Mouse (Mus musculus): ENCODE data around the gene Afmid. TPM values are rescaled to one million over a fixed set of nuclear protein-coding genes. Genes with fewer than 3 reads are reported as not detected.
"Not testable (repeated sequence)": the region's sequence is repeated elsewhere in the genome, so short reads cannot be mapped to it uniquely, and the experiment has no call there.

Afmid gene
- total RNA-seq, 4 experiments from 2014 or later, result 4.2 to 9.0 (median 7.1) TPM

DNA sequence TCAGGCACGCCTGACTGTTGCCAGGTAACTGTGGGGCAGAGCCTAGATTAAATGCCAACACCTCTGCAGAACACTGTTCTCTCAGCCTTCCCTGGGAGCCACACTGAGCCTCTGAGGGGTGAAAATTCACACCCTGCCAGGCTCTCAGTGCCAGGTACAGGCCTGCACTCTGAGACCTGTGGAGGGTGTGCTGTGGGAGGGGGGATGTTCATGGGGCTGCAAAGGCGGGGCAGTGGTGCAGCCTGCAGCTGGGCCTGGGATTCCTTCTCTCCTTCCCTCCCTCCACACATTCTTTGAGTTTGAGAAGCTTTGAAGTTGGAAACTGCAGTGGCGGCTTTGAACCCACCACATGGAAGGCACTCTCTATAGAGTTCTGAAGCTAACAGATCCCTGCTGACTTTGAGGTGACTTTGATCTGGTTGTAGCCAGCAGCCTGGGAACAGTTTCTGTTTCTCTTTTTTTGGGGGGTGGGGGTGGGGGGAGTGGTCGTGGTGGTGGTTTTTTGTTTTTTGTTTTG is 31.6 kb upstream of the Afmid start:
- DNase-seq (ENCODE audit: low spot score in 2 of 2), result no peak

- no peak for DNase-seq (ENCODE audit: low spot score in 2 of 2)
These were observed 28.8 kb upstream of the Afmid start for GRCm38 (mm10) chr11:117796954-117797353.

DNA sequence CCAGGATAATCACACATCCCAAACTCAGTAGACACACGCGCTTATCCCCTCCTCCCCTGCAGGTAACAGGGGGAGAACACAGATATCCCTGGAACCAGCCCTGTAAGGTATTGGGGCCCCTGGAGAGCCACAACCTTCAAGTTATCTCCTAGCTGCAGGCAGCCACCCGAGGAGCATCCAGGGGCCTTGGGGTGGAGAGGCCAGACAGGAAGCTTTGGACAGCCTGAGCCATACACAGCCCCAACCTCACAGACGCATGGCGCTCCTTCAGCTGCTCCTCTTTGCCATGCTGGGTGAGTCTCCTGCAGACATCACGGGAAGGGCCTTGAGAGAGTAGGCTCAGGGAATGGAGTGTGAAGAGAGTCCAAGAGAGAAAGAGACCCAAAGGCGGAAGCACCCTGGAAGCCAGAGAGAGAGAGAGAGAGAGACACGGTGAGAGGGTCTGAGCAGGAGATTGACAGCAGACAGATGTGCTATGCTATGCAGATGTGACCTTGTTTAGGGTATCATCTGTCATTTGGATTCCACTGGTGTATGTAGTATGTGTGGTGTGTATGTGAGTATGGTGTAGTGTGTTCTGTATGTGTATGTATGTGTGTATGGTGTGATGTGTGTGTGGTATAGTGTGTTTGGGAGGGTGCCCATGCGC is 28.1 kb upstream of the Afmid start, which contains the start of gene 6030468B19Rik:
Gene 6030468B19Rik (plus strand): TSS at position 150 of the 649 bp plus-strand sequence.
- DNase-seq (ENCODE audit: low spot score in 2 of 2), result no peak

GRCm38 (mm10) chr11:117798160-117798541 is 27.6 kb upstream of the Afmid start:
- DNase-seq (ENCODE audit: low spot score in 2 of 2), result no peak

- no peak for DNase-seq (ENCODE audit: low spot score in 2 of 2)
These were observed 26.6 kb upstream of the Afmid start for GRCm38 (mm10) chr11:117799174-117799573.

DNA sequence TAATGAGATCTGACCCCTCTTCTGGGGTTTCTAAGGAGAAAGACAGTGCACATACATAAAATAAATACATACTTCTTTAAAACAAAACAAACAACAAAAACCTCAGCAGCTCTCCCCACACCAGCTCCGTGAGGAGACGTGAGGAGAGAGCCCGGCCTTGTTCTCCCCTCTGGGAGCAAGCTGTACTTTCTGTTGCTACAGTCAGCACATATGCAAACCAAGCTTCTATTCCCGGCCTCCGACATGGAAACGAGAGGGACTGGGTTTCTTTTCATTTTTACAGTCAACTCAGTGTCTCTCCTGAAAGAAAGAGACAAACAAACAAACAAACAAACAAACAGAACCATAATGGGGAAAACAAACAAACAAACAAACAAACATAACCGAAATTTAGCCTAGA is 25.7 kb upstream of the Afmid start:
- DNase-seq (ENCODE audit: low spot score in 2 of 2), result no peak

- no peak for DNase-seq (ENCODE audit: low spot score in 2 of 2)
These were observed 24.1 kb upstream of the Afmid start for GRCm38 (mm10) chr11:117801650-117802049.

- no peak for DNase-seq (ENCODE audit: low spot score in 2 of 2)
These were observed 22.5 kb upstream of the Afmid start for GRCm38 (mm10) chr11:117803166-117803688.

DNA sequence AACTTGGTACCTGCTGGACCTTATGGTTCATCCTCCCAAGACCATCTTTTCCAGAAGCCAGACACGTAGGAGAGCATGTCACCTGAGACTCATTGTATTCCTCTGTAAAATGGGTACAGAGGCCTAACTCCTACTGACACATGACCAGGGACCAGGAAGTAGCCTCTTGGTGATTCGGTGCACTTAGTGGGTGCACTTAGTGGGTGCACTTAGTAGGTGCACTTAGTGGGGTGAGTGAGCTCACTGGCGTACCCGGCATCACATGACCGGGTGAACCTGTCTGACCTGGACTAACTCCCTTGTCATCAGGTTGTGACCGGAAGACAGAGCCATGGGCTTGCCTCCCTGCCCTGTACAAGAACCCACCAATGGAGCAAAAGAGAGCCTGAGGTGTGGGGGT is 18.9 kb upstream of the Afmid start:
- DNase-seq (ENCODE audit: low spot score in 2 of 2), result no peak

DNA sequence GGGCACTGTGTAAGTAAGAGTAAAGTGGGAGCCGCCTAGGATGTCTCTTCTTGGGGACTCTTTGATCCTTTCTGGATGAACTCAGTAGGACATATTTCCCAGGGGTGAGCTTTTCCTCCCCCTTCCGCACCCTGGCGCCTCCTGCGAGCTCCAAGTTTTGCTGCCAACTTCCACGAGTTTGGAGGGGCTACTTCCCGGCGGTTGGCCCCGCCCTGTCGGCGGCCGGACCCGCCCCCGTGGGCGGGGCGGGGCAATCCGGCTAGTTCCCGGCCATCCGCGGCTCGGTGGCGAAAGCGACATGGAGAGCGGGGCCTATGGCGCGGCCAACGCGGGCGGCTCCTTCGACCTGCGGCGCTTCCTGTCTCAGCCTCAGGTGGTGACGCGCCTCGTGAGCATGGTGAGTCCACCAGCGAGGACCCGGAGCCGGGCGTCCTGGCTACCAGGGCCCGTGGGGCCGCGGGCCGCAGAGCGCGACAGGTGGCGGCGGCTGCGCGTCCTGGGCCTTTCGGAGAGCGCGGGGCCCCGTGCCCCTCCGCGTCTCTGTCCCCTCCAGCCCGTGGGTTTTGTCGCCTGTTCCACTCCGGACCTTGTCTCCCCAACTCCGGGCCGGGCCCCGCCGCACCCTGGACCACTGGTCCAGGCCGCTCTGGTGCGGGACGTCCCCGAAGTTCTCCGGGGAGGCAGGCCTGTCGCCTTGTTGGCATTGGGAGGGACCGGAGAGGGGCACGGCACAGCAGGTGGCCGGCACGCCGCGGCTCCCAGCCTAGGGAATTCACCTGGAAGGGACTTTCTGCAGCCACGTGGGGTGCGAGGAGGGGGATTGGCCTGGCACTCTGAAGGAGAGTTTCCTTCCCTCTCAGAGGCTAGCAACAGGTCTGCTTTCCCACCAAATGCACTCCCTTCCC is 16.1 kb upstream of the Afmid start, which contains the start of the genes Gm20708 and Syngr2:
Gene Gm20708 (plus strand): TSS at position 262 of the 905 bp plus-strand sequence.
Gene Syngr2 (plus strand): TSS at position 262 of the 905 bp plus-strand sequence.
- DNase-seq (ENCODE audit: low spot score in 2 of 2), result no peak

DNA sequence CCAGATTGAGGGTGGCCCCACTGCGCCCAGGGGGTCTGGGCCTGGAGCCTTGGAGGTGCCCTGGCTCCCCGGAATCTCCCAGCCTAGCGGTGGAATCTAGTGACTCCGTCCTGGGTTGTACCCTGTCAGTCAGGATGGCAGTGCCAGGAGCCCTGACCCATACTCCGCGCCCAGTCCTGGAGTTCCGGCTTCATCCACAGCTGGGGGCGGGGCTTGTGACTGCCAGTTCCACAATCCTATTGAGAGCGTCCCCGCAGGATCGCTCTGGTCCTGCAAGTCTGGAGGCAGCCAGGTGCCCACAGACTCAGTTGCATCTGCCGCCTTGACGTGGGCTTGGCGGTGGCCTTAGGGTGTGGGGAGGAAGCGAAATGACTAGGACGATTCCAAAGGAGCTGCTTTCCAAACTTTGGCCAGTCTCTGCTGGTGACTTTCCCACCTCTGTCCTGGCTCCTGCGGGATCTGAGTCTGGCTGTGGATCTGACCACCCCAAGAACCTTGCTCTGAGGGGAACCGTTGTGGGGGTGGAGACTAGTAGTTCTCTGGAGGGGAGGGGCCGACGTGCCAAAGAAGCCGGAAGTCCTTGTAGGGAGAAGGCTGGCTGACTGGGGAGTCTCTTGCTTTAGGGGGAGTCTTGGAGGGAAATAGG is 15.2 kb upstream of the Afmid start:
- DNase-seq (ENCODE audit: low spot score in 2 of 2), result peak in 1 of 2 experiments; percentile 65

DNA sequence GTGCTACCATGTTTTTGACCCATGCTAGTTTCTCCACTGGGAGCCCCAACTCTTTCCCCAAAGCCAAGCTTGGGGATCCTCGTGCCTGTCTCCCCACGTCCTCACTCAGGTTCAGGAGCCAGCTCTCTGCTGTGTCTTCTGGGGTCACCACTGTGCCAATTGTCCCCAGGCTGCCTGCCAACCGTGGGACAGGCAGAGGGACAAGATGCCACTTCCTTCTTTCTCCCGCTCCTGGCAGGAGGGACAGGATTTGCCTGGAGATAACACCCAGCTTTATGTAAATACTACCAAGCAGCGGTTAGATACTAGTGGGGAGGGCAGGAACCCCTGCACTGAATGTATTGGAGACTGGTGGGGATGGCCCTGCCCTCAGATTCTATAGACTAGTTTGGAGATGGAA is 11.9 kb upstream of the Afmid start:
- no peak for DNase-seq (ENCODE audit: low spot score in 2 of 2)

- no peak for DNase-seq (ENCODE audit: low spot score in 2 of 2)
These were observed 10.9 kb upstream of the Afmid start for GRCm38 (mm10) chr11:117814704-117815366.

- not testable (repeated sequence) for DNase-seq (ENCODE audit: low spot score in 2 of 2)
These were observed 9.9 kb upstream of the Afmid start for GRCm38 (mm10) chr11:117815850-117816249.

DNA sequence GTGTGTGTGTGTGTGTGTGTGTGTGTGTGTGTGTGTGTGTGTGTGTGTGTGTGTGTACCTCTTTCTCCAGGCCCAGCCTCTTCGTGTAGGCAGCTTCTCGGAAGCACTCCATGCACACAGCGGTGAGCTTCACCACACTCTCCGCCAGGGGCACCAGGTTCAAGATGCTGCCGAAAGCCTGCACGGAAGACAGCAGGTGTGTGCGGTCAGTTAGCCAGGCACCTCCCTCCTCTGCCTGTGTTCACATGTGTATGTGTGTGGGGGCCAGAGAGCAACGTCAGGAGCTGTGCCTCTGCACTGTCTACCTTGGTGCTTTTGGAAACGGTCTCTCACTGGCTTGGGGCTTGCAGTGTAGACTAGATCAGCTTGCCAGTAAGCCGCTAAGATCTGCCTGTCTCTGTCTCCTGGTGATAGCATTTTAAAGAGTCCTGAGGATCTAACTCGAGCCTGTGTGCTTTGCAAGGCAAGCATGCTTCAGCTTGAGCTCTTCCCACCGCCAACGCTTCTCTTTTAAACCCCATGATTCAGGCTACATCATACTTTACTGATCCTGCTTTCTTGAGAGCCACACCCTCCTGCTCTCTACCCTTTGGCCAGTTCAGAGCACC is 9.2 kb upstream of the Afmid start:
- no peak for DNase-seq (ENCODE audit: low spot score in 2 of 2)

DNA sequence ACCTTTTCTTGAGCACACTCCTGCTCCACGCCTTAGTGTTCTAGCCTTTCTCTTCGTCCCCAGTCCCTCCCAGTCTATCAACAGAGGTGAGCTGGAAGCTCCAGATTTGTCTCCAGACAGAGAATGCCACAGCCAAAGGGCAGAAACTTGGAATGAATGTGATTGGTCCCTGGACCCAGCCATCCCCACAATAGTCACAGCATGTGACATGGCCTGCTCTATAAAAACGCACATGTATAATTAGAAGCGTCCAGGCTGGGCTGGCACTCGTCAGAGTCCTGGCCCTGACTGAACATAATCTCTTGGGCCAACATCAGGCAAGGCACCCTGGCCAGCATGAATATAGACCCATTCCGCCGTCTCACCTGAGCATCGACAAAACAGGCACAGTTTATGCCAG is 6.6 kb upstream of the Afmid start:
- no peak for DNase-seq (ENCODE audit: low spot score in 2 of 2)

DNA sequence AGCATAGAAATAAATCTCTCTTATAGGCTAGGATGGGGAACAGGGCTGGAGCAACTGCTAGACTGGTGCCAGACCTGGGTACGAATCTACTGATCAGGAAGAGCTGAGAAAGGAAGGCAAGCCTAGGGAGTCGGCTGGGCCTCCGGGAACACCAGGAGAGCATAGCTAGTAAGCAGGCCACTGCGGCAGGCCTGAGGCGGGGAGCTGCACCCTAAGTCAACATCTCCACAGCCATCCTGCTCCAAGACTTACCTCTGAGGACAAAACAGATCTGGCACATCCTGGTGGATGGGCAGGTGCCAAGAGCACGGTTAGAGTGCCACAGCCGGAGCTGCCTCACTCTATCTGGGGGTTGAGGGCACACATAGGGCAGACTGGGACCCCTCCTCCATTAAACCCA is 5.6 kb upstream of the Afmid start:
- DNase-seq (ENCODE audit: low spot score in 2 of 2), result no peak

DNA sequence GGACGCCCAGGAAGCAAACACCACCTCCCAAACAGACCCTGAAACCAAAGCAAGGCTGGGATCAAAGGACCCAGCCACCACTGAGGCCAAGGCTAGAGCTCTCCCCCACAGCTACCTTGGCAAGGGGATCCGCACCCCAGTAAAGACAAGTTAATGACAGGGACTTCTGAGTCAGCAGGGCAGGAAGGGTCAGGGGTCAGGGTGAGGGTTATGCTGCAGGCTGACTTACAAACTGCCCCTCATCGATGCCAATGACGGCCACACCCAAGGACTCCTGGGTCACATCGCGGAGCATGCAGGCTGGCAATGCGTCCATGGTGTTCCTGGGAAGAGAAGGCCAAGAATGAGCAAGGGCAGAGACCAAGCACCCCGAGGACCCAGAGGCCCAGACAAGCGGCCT is 3.9 kb upstream of the Afmid start:
- DNase-seq (ENCODE audit: low spot score in 2 of 2), result no peak

DNA sequence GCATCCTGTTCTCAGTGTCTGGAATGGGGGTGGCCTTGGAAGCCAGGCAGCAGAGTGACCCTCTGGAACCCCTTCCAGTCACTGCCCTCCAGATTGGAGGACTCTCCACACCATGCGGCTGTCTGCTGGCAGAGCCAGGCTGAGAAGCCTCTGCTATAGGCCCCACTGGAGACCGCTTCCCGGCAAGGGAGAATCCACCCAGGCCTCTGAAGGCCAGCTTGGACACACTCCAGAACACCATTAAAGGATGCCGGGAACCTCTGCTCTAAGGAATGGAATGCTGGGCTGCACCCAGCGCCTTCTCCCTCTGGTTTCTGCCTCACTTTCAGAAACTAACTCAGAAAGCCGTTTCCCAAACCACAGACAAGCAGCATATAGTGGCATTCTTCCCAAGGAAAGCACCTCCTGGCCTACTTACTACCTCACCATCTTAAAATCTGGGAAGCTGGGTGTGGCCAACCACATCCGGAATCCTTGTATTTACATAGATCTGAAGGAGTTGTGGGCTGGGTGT is 2.9 kb upstream of the Afmid start:
- DNase-seq (ENCODE audit: low spot score in 2 of 2), result no peak

DNA sequence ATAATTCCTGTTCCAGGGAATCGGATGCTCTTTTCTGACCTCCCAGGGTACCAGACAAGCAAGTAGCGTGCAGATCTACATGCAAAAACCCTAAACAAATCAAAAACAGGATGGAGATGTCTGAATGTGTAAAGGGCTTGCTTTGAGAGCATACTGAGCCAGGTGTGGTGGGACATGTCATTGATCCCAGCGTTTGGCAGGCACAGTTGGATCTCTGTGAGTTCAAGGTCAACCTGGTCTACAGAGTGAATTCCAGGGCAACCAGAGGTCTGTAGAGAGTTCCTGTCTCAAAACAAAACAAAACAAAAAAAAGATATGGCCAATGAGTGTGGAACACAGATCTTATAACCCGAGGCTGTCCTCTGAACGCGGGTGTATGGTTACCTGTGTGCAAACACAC is 2.3 kb upstream of the Afmid start:
- DNase-seq (ENCODE audit: low spot score in 2 of 2), result no peak

All from left cerebral cortex, adult 8-10 months (tissue).